Mouse (Mus musculus): ENCODE data around the gene Ssc5d. TPM values are rescaled to one million over a fixed set of nuclear protein-coding genes. Genes with fewer than 3 reads are reported as not detected.
A peak's percentile ranks its signal among the peaks of the same experiment; 100 is the strongest.

Gene Ssc5d
- polyA plus RNA-seq, 1 experiment from 2014 or later, result 0.85 TPM

GRCm38 (mm10) chr7:4915669-4916416, 9.7 kb upstream of the Ssc5d start:
- Histone ChIP-seq H3K27me3 (ENCODE audit: control insufficient read depth, insufficient read depth, low read depth, low read length) (no peaks in the 10 kb centered on the region), H3K27ac (ENCODE audit: low read length) (peak overlapping the region; percentile 97), H3K4me2 (ENCODE audit: low read length) (peak overlapping the region; percentile 58), H3K4me3 (ENCODE audit: low read depth, low read length) (peak overlapping the region; percentile 56), H3K9me3 (replicated peaks; ENCODE audit: control insufficient read depth, low read length, poor library complexity, severe bottlenecking) (no peaks in the 10 kb centered on the region), H3K9ac (ENCODE audit: low read depth, low read length) (peak overlapping the region; percentile 83), H3K36me3 (ENCODE audit: control insufficient read depth, insufficient read depth, low read length) (peaks cover 12% of the 10 kb centered on the region), H3K4me1 (ENCODE audit: control insufficient read depth, insufficient read depth, low read length) (peaks cover 16% of the 10 kb centered on the region)
- ATAC-seq, result peak; percentile 58
- WGBS, result 9% methylated on average over 14 of the region's 14 CpGs

DNA sequence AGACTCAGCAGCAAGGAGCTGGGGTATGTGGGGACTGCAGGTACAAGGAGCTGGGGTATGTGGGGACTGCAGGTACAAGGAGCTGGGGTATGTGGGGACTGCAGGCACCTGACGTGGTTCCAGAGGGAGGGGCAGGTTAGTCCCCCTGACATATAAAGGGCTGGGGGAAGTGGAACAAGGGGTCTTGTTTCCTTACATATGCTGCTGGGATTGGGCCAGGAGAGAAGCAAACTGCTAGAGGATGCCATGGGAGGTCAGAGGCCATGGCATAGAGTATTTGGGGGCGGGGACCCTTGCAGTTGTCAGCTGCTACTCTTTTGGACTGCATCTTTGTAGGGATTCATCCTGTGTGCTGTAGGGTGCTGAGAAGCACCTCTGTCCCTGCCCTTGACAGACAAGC, 8.1 kb upstream of the Ssc5d start:
- Histone ChIP-seq H3K4me1 (ENCODE audit: control insufficient read depth, insufficient read depth, low read length) (peaks cover 30% of the 10 kb centered on the region), H3K27ac (ENCODE audit: low read length) (peak overlapping the region; percentile 97; the same call in 1 of the 2 replicates), H3K4me3 (ENCODE audit: low read depth, low read length) (no peak overlapping the region), H3K27me3 (ENCODE audit: control insufficient read depth, insufficient read depth, low read depth, low read length) (no peaks in the 10 kb centered on the region), H3K9me3 (replicated peaks; ENCODE audit: control insufficient read depth, low read length, poor library complexity, severe bottlenecking) (no peaks in the 10 kb centered on the region), H3K36me3 (ENCODE audit: control insufficient read depth, insufficient read depth, low read length) (peaks cover 14% of the 10 kb centered on the region), H3K9ac (ENCODE audit: low read depth, low read length) (no peak overlapping the region), H3K4me2 (ENCODE audit: low read length) (no peak overlapping the region)
- ATAC-seq, result no peak
- WGBS, result 100% methylated on average over 2 of the region's 2 CpGs

DNA sequence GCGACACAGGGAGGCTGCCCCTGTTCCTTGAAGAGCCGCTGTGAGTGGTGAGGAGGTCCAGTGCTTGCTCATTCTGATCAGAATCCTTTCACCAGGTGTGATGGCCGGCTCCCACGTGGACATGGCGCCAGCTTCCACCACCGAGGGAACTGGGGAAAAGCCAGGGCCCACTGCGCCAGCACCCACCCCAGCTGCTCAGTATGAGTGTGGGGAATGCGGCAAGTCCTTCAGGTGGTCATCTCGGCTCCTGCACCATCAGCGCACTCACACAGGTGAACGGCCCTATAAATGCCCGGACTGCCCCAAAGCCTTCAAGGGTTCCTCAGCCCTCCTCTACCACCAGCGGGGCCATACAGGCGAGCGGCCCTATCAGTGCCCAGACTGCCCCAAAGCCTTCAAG, 6.9 kb upstream of the Ssc5d start:
- Histone ChIP-seq H3K36me3 (ENCODE audit: control insufficient read depth, insufficient read depth, low read length) (peaks cover 14% of the 10 kb centered on the region), H3K9ac (ENCODE audit: low read depth, low read length) (no peak overlapping the region), H3K4me2 (ENCODE audit: low read length) (no peak overlapping the region), H3K9me3 (replicated peaks; ENCODE audit: control insufficient read depth, low read length, poor library complexity, severe bottlenecking) (no peaks in the 10 kb centered on the region), H3K4me1 (ENCODE audit: control insufficient read depth, insufficient read depth, low read length) (peaks cover 31% of the 10 kb centered on the region), H3K27me3 (ENCODE audit: control insufficient read depth, insufficient read depth, low read depth, low read length) (no peaks in the 10 kb centered on the region), H3K4me3 (ENCODE audit: low read depth, low read length) (no peak overlapping the region), H3K27ac (ENCODE audit: low read length) (no peak overlapping the region)
- ATAC-seq, result no peak
- 95% methylated on average over 15 of the region's 15 CpGs for WGBS

- Histone ChIP-seq H3K4me3 (ENCODE audit: low read depth, low read length) (no peak overlapping the region), H3K27me3 (ENCODE audit: control insufficient read depth, insufficient read depth, low read depth, low read length) (no peaks in the 10 kb centered on the region), H3K4me1 (ENCODE audit: control insufficient read depth, insufficient read depth, low read length) (peaks cover 35% of the 10 kb centered on the region), H3K27ac (ENCODE audit: low read length) (no peak overlapping the region), H3K4me2 (ENCODE audit: low read length) (no peak overlapping the region), H3K36me3 (ENCODE audit: control insufficient read depth, insufficient read depth, low read length) (peaks cover 14% of the 10 kb centered on the region), H3K9ac (ENCODE audit: low read depth, low read length) (no peak overlapping the region), H3K9me3 (replicated peaks; ENCODE audit: control insufficient read depth, low read length, poor library complexity, severe bottlenecking) (no peaks in the 10 kb centered on the region)
- 86% methylated on average over 21 of the region's 21 CpGs for WGBS
- no peak for ATAC-seq
Measured at GRCm38 (mm10) chr7:4919096-4919495, 6.5 kb upstream of the Ssc5d start.

- no peak overlapping the region for H3K27ac ChIP-seq (ENCODE audit: low read length)
- H3K4me1 ChIP-seq (ENCODE audit: control insufficient read depth, insufficient read depth, low read length), result peaks cover 44% of the 10 kb centered on the region
- no peaks in the 10 kb centered on the region for H3K9me3 ChIP-seq (replicated peaks; ENCODE audit: control insufficient read depth, low read length, poor library complexity, severe bottlenecking)
- no peak for ATAC-seq
- H3K4me3 ChIP-seq (ENCODE audit: low read depth, low read length), result no peak overlapping the region
- no peaks in the 10 kb centered on the region for H3K27me3 ChIP-seq (ENCODE audit: control insufficient read depth, insufficient read depth, low read depth, low read length)
- no peak overlapping the region for H3K9ac ChIP-seq (ENCODE audit: low read depth, low read length)
- 90% methylated on average over 21 of the region's 21 CpGs for WGBS
- no peak overlapping the region for H3K4me2 ChIP-seq (ENCODE audit: low read length)
- peaks cover 14% of the 10 kb centered on the region for H3K36me3 ChIP-seq (ENCODE audit: control insufficient read depth, insufficient read depth, low read length)
Measured at GRCm38 (mm10) chr7:4919971-4920370, 5.6 kb upstream of the Ssc5d start.

GRCm38 (mm10) chr7:4920496-4920895, 5.1 kb upstream of the Ssc5d start:
- no peak for ATAC-seq
- peak overlapping the region; percentile 31; the same call in 1 of the 2 replicates for H3K9ac ChIP-seq (ENCODE audit: low read depth, low read length)
- H3K4me3 ChIP-seq (ENCODE audit: low read depth, low read length), result no peak overlapping the region
- H3K27ac ChIP-seq (ENCODE audit: low read length), result peak overlapping the region; percentile 99
- WGBS, result 91% methylated on average over 19 of the region's 19 CpGs
- no peak overlapping the region for H3K4me2 ChIP-seq (ENCODE audit: low read length)
- peaks cover 14% of the 10 kb centered on the region for H3K36me3 ChIP-seq (ENCODE audit: control insufficient read depth, insufficient read depth, low read length)
- H3K4me1 ChIP-seq (ENCODE audit: control insufficient read depth, insufficient read depth, low read length), result peaks cover 49% of the 10 kb centered on the region
- no peaks in the 10 kb centered on the region for H3K9me3 ChIP-seq (replicated peaks; ENCODE audit: control insufficient read depth, low read length, poor library complexity, severe bottlenecking)
- H3K27me3 ChIP-seq (ENCODE audit: control insufficient read depth, insufficient read depth, low read depth, low read length), result no peaks in the 10 kb centered on the region

DNA sequence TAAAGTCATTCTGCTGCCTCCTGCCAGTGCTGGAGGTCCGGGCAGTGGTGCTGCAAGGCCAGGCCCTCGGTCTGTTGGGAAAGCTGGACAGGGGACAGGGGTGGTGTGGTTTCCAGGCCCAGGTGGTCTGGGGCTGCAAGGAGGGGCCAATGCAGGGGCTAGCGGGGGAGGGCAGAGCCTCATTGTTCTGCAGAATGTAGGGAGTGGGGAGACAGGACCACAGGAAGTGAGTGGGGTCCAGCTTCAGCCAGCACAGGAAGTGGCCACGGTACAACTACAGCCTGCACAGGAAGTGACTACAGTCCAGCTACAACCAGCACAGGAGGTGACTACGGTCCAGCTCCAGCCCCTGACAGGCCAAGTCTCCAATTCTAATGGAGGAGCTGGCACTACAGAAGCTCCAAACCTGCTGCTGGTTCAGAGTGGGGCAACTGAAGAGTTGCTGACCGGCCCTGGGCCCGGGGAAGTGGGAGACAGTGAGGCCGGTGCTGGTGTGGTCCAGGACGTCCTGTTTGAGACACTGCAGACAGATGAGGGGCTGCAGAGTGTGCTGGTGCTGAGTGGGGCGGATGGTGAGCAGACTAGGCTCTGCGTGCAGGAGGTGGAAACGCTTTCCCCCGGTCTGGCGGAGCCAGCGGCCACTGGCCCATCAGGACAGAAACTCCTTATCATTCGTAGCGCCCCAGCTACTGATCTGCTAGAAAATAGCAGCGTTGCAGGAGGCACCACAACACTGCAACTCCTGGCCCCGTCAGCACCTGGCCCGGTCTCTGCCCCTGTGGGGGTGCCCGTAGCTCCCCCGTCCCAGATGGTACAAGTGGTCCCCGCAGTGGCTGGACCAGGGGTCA, 4.4 kb upstream of the Ssc5d start:
- H3K36me3 ChIP-seq (ENCODE audit: control insufficient read depth, insufficient read depth, low read length), result peaks cover 14% of the 10 kb centered on the region
- H3K4me1 ChIP-seq (ENCODE audit: control insufficient read depth, insufficient read depth, low read length), result peaks cover 51% of the 10 kb centered on the region
- H3K9ac ChIP-seq (ENCODE audit: low read depth, low read length), result peak overlapping the region; percentile 85
- H3K27me3 ChIP-seq (ENCODE audit: control insufficient read depth, insufficient read depth, low read depth, low read length), result no peaks in the 10 kb centered on the region
- ATAC-seq, result no peak
- no peaks in the 10 kb centered on the region for H3K9me3 ChIP-seq (replicated peaks; ENCODE audit: control insufficient read depth, low read length, poor library complexity, severe bottlenecking)
- H3K4me2 ChIP-seq (ENCODE audit: low read length), result peak overlapping the region; percentile 92; the same call in 1 of the 2 replicates
- WGBS, result 56% methylated on average over 23 of the region's 23 CpGs
- H3K4me3 ChIP-seq (ENCODE audit: low read depth, low read length), result no peak overlapping the region
- peak overlapping the region; percentile 99 for H3K27ac ChIP-seq (ENCODE audit: low read length)

- no peaks in the 10 kb centered on the region for H3K27me3 ChIP-seq (ENCODE audit: control insufficient read depth, insufficient read depth, low read depth, low read length)
- peak within 1 kb of the TSS; percentile 41 for H3K4me3 ChIP-seq (ENCODE audit: low read depth, low read length)
- WGBS, result 16% methylated on average over 8 of the region's 8 CpGs
- H3K27ac ChIP-seq (ENCODE audit: low read length), result peak within 1 kb of the TSS; percentile 99
- peak within 1 kb of the TSS; percentile 92 for H3K4me2 ChIP-seq (ENCODE audit: low read length)
- H3K36me3 ChIP-seq (ENCODE audit: control insufficient read depth, insufficient read depth, low read length), result peaks cover 14% of the 10 kb centered on the region
- no peaks in the 10 kb centered on the region for H3K9me3 ChIP-seq (replicated peaks; ENCODE audit: control insufficient read depth, low read length, poor library complexity, severe bottlenecking)
- peak within 1 kb of the TSS; percentile 85 for H3K9ac ChIP-seq (ENCODE audit: low read depth, low read length)
- peaks cover 43% of the 10 kb centered on the region for H3K4me1 ChIP-seq (ENCODE audit: control insufficient read depth, insufficient read depth, low read length)
- ATAC-seq, result peak; percentile 1; the same call in 1 of the 2 replicates
Measured at GRCm38 (mm10) chr7:4921824-4922482, 3.6 kb upstream of the Ssc5d start, which contains the start of gene Nat14. Gene Nat14 (plus strand): TSS chr7:4922028.

All from midbrain, embryonic 16.5 days (tissue).